Mouse (Mus musculus) CH12.LX (cell line): Measurements from ENCODE around the gene Surf6. TPM values are rescaled to one million over a fixed set of nuclear protein-coding genes. Genes with fewer than 3 reads are reported as not detected.
A peak's percentile ranks its signal among the peaks of the same experiment; 100 is the strongest.

Source experiments
- DNase-seq: peaks from one replicate; pipeline ENCODE4 v3.0.0-alpha.2; 2013; ENCODE audit errors: extremely low read depth
- H3K27ac ChIP-seq: 2 replicates; pipeline ENCODE4 v1.5.1; 2012; ENCODE audit warnings: low read depth, mild to moderate bottlenecking, control low read depth, moderate library complexity; ENCODE audit not compliant: insufficient read depth
- H3K27me3 ChIP-seq: replicated peaks from 2 replicates; pipeline ENCODE3; 2012; ENCODE audit warnings: inconsistent platforms
- H3K36me3 ChIP-seq, 2 experiments: replicated peaks in 1 of 2; 2 replicates each; pipeline versions ENCODE3 to v1.6.1; 2012; ENCODE audit warnings: inconsistent platforms in 1 of 2, low read length in 1 of 2, mild to moderate bottlenecking in 1 of 2, mixed read lengths in 1 of 2, moderate library complexity in 1 of 2; ENCODE audit not compliant: control insufficient read depth in 1 of 2, insufficient read depth in 1 of 2
- H3K4me1 ChIP-seq, 2 experiments: 2 replicates each; pipeline ENCODE4 v1.6.1; 2012; ENCODE audit warnings: inconsistent platforms in 1 of 2, moderate library complexity in 1 of 2; ENCODE audit not compliant: insufficient read depth in 2 of 2, control insufficient read depth in 1 of 2
- H3K4me2 ChIP-seq: 2 replicates; pipeline ENCODE4 v1.6.1; 2012; ENCODE audit warnings: low read depth, mild to moderate bottlenecking, control low read depth; ENCODE audit not compliant: poor library complexity, insufficient read depth, severe bottlenecking
- H3K4me3 ChIP-seq, 3 experiments: fragments of 150-350 bp in 1 of 3; sonication (generic) in 1 of 3; replicated peaks in 1 of 3; 2 replicates each; pipeline versions ENCODE3 to v1.5.1; 2011 to 2012; ENCODE audit warnings: low read depth in 2 of 3, low read length in 2 of 3, mild to moderate bottlenecking in 2 of 3, moderate library complexity in 2 of 3, control low read depth in 1 of 3, improper control_type of control experiment in 1 of 3, inconsistent platforms in 1 of 3, mixed read lengths in 1 of 3; ENCODE audit not compliant: poor library complexity in 1 of 3
- H3K79me2 ChIP-seq: replicated peaks from 2 replicates; pipeline ENCODE4 v1.6.1; 2012; ENCODE audit warnings: mild to moderate bottlenecking, moderate library complexity; ENCODE audit not compliant: control insufficient read depth, poor library complexity, insufficient read depth, severe bottlenecking; ENCODE audit errors: extremely low read depth
- H3K9ac ChIP-seq: 2 replicates; pipeline ENCODE4 v1.6.1; 2012; ENCODE audit warnings: low read depth, mild to moderate bottlenecking, control low read depth, moderate library complexity; ENCODE audit not compliant: insufficient read depth
- H3K9me3 ChIP-seq: replicated peaks from 2 replicates; pipeline ENCODE3; 2012; ENCODE audit warnings: low read length, inconsistent platforms, mixed read lengths
- CTCF ChIP-seq, 2 experiments: IDR thresholded peaks in 1 of 2; conservative IDR thresholded peaks in 1 of 2; 2 replicates each; pipeline ENCODE4 v1.5.1; 2011 to 2012; ENCODE audit warnings: low read depth in 2 of 2, low read length in 2 of 2, improper control_type of control experiment in 1 of 2, inconsistent platforms in 1 of 2, mild to moderate bottlenecking in 1 of 2, moderate library complexity in 1 of 2
- MYC ChIP-seq: IDR thresholded peaks from 2 replicates; pipeline ENCODE4 v1.6.1; 2011; ENCODE audit warnings: low read depth, mild to moderate bottlenecking, improper control_type of control experiment, low read length
- NELFE ChIP-seq: IDR thresholded peaks from 2 replicates; pipeline ENCODE4 v1.6.1; 2011; ENCODE audit warnings: low read depth, low read length, improper control_type of control experiment
- RAD21 ChIP-seq: IDR thresholded peaks from 2 replicates; pipeline ENCODE4 v1.6.1; 2011; ENCODE audit warnings: low read depth, mild to moderate bottlenecking, low read length, improper control_type of control experiment, moderate library complexity
- SMC3 ChIP-seq: IDR thresholded peaks from 2 replicates; pipeline ENCODE4 v1.6.1; 2011; ENCODE audit warnings: low read depth, low read length, improper control_type of control experiment
- USF2 ChIP-seq: conservative IDR thresholded peaks from 2 replicates; pipeline ENCODE4 v1.6.1; 2011; ENCODE audit warnings: low read depth, low read length, improper control_type of control experiment
- ZNF384 ChIP-seq: IDR thresholded peaks from 2 replicates; pipeline ENCODE4 v1.6.1; 2012; ENCODE audit warnings: low read depth, low read length, improper control_type of control experiment, inconsistent platforms
- dilution Hi-C: fragments of 300-500 bp; cut with MboI; formaldehyde crosslinking; loops from 2 replicates; pipeline ENCODE4 v1.14.3; 2020; ENCODE audit warnings: low sequenced_read_pairs; ENCODE audit not compliant: extremely low pct_unique_long_range_greater_than_20kb, extremely low pct_ligation_motif_present
- in situ Hi-C: fragments of 300-500 bp; cut with MboI; formaldehyde crosslinking; loops from 3 replicates; pipeline ENCODE4 v1.14.3; 2019; ENCODE audit warnings: low sequenced_read_pairs, low pct_ligation_motif_present, low pct_unique_long_range_greater_than_20kb, mixed read lengths
- polyA plus RNA-seq: library from polyadenylated mRNA; unstranded; fragments of >175 nt; gene quantifications from 2 replicates; pipeline ENCODE4 v1.2.1, GENCODE M21; 2012; ENCODE audit warnings: low read depth; ENCODE audit not compliant: insufficient read length
- total RNA-seq, 2 experiments: library from RNA; depleted of rRNA; stranded (reverse); fragments of 300-350 nt in 1 of 2; fragments of >200 nt in 1 of 2; gene quantifications; 2 replicates each; pipeline ENCODE4 v1.2.3; 2012 to 2014

Gene Surf6
- total and polyA plus RNA-seq, 3 experiments = 29.0 to 47.5 (median 34.8) TPM

DNA sequence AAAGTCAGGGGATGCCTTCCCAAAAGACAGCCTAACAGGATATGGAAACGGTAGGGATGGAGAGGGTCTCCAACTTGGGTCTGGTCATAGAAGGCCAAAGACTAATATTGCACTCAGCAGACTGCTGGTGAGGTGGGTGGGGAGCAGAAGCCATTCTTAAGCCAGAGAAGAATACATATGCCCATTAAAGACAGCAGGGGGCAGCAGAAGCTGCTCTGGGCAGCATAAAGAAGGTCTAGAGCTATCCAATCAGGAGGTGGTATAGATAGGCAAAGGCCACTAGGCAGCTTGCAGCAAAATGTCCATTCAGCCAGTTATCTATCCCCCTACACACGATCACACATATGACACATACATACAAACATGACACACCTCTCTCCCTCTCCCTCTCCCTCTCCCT, 55.0 kb downstream of the Surf6 start:
- dilution Hi-C loops = no loop called here
- in situ Hi-C loops = no loop called here
- no peaks in the 10 kb centered on the region for H3K36me3 ChIP-seq

More for the DNA sequence above, 55.0 kb downstream of the Surf6 start:
- peaks cover 2% of the 10 kb centered on the region for H3K9me3 ChIP-seq
- H3K4me2 ChIP-seq = no peak overlapping the region
- peaks cover 43% of the 10 kb centered on the region for H3K27me3 ChIP-seq
- no peak overlapping the region for H3K9ac ChIP-seq
- H3K4me1 ChIP-seq = no peaks in the 10 kb centered on the region
- DNase-seq = peak; percentile 53
- H3K27ac ChIP-seq = no peak overlapping the region
- no peaks in the 10 kb centered on the region for H3K79me2 ChIP-seq
- TF ChIP-seq CTCF (conservative IDR thresholded peaks at IDR 0.05 in 1 of 2, IDR thresholded peaks at IDR 0.05 in 1 of 2; ENCODE audit: low read depth in 2 of 2, low read length in 2 of 2) (peak; percentile 44 to 72), SMC3 (peak; percentile 58), RAD21 (peak; percentile 64), NELFE (no peak), USF2 (no peak), ZNF384 (no peak), MYC (no peak)
- no peak overlapping the region for H3K4me3 ChIP-seq

Other genes with a start within 250 kb of the Surf6 start
- not detected in 2 replicates for gene Lcn4, start 231.6 kb downstream of the Surf6 start, total RNA-seq (2012; rRNA removed)
- not detected in 2 replicates for gene Lcn4, start 231.6 kb downstream of the Surf6 start, total RNA-seq (2014; rRNA removed)
- gene Lcn4, start 231.6 kb downstream of the Surf6 start, polyA plus RNA-seq = not detected in 2 replicates
- gene Abo, start 37.9 kb downstream of the Surf6 start, total RNA-seq (2012; rRNA removed) = not detected in 2 replicates
- not detected in 2 replicates for gene Abo, start 37.9 kb downstream of the Surf6 start, total RNA-seq (2014; rRNA removed)
- gene Abo, start 37.9 kb downstream of the Surf6 start, polyA plus RNA-seq = not detected in 2 replicates
- 27.7 and 41.3 TPM in 2 replicates for gene Med22, start 7.8 kb upstream of the Surf6 start, total RNA-seq (2012; rRNA removed)
- gene Med22, start 7.8 kb upstream of the Surf6 start, total RNA-seq (2014; rRNA removed) = 34.4 and 42.1 TPM in 2 replicates
- gene Med22, start 7.8 kb upstream of the Surf6 start, polyA plus RNA-seq = 35.4 and 37.3 TPM in 2 replicates
- 3,395 and 3,529 TPM in 2 replicates for gene Rpl7a, start 7.9 kb upstream of the Surf6 start, total RNA-seq (2012; rRNA removed)
- 3,077 and 3,396 TPM in 2 replicates for gene Rpl7a, start 7.9 kb upstream of the Surf6 start, total RNA-seq (2014; rRNA removed)
- gene Rpl7a, start 7.9 kb upstream of the Surf6 start, polyA plus RNA-seq = 1,126 and 1,142 TPM in 2 replicates
- 28.7 and 36.9 TPM in 2 replicates for gene Surf2, start 13.5 kb upstream of the Surf6 start, total RNA-seq (2012; rRNA removed)
- 39.9 and 43.9 TPM in 2 replicates for gene Surf2, start 13.5 kb upstream of the Surf6 start, total RNA-seq (2014; rRNA removed)
- gene Surf2, start 13.5 kb upstream of the Surf6 start, polyA plus RNA-seq = 74.5 and 77.1 TPM in 2 replicates
- gene Surf1, start 13.7 kb upstream of the Surf6 start, total RNA-seq (2012; rRNA removed) = 58.7 and 64.6 TPM in 2 replicates
- gene Surf1, start 13.7 kb upstream of the Surf6 start, total RNA-seq (2014; rRNA removed) = 43.4 and 48.1 TPM in 2 replicates
- gene Surf1, start 13.7 kb upstream of the Surf6 start, polyA plus RNA-seq = 83.9 and 86.9 TPM in 2 replicates
- gene Surf4, start 31.0 kb upstream of the Surf6 start, total RNA-seq (2012; rRNA removed) = 140 and 168 TPM in 2 replicates
- 99.2 and 109 TPM in 2 replicates for gene Surf4, start 31.0 kb upstream of the Surf6 start, total RNA-seq (2014; rRNA removed)
- gene Surf4, start 31.0 kb upstream of the Surf6 start, polyA plus RNA-seq = 143 and 161 TPM in 2 replicates
- 0.08 and 0.13 TPM in 2 replicates for gene Stkld1, start 31.2 kb upstream of the Surf6 start, total RNA-seq (2012; rRNA removed)
- gene Stkld1, start 31.2 kb upstream of the Surf6 start, total RNA-seq (2014; rRNA removed) = 0.19 TPM in 1 of 2 replicates, not detected in the other
- 0.29 and 0.33 TPM in 2 replicates for gene Stkld1, start 31.2 kb upstream of the Surf6 start, polyA plus RNA-seq
- 53.6 and 66.4 TPM in 2 replicates for gene Rexo4, start 61.5 kb upstream of the Surf6 start, total RNA-seq (2012; rRNA removed)
- gene Rexo4, start 61.5 kb upstream of the Surf6 start, total RNA-seq (2014; rRNA removed) = 67.2 and 69.1 TPM in 2 replicates
- gene Rexo4, start 61.5 kb upstream of the Surf6 start, polyA plus RNA-seq = 74.8 and 83.4 TPM in 2 replicates
- gene Adamts13, start 70.5 kb upstream of the Surf6 start, total RNA-seq (2012; rRNA removed) = 0.13 and 0.17 TPM in 2 replicates
- gene Adamts13, start 70.5 kb upstream of the Surf6 start, total RNA-seq (2014; rRNA removed) = not detected in 2 replicates
- gene Adamts13, start 70.5 kb upstream of the Surf6 start, polyA plus RNA-seq = 0.17 TPM in 1 of 2 replicates, not detected in the other
- 9.9 and 10.3 TPM in 2 replicates for gene Cacfd1, start 107.0 kb upstream of the Surf6 start, total RNA-seq (2012; rRNA removed)
- gene Cacfd1, start 107.0 kb upstream of the Surf6 start, total RNA-seq (2014; rRNA removed) = 5.4 and 6.4 TPM in 2 replicates
- 18.8 and 20.2 TPM in 2 replicates for gene Cacfd1, start 107.0 kb upstream of the Surf6 start, polyA plus RNA-seq
- 49.8 and 55.9 TPM in 2 replicates for gene Slc2a6, start 125.1 kb upstream of the Surf6 start, total RNA-seq (2012; rRNA removed)
- 37.3 and 43.3 TPM in 2 replicates for gene Slc2a6, start 125.1 kb upstream of the Surf6 start, total RNA-seq (2014; rRNA removed)
- gene Slc2a6, start 125.1 kb upstream of the Surf6 start, polyA plus RNA-seq = 17.1 and 22.1 TPM in 2 replicates
- not detected in 2 replicates for gene Mymk, start 169.3 kb upstream of the Surf6 start, total RNA-seq (2012; rRNA removed)
- not detected in 2 replicates for gene Mymk, start 169.3 kb upstream of the Surf6 start, total RNA-seq (2014; rRNA removed)
- gene Mymk, start 169.3 kb upstream of the Surf6 start, polyA plus RNA-seq = not detected in 2 replicates
- gene Adamtsl2, start 176.5 kb upstream of the Surf6 start, total RNA-seq (2012; rRNA removed) = 0.13 TPM in 1 of 2 replicates, not detected in the other
- not detected in 2 replicates for gene Adamtsl2, start 176.5 kb upstream of the Surf6 start, total RNA-seq (2014; rRNA removed)
- gene Adamtsl2, start 176.5 kb upstream of the Surf6 start, polyA plus RNA-seq = not detected in 2 replicates
- not detected in 2 replicates for gene Fam163b, start 239.6 kb upstream of the Surf6 start, total RNA-seq (2012; rRNA removed)
- not detected in 2 replicates for gene Fam163b, start 239.6 kb upstream of the Surf6 start, total RNA-seq (2014; rRNA removed)
- gene Fam163b, start 239.6 kb upstream of the Surf6 start, polyA plus RNA-seq = not detected in 2 replicates